18 mouse cellular contexts compared by ENCODE assay signal in the genomic region with DNA sequence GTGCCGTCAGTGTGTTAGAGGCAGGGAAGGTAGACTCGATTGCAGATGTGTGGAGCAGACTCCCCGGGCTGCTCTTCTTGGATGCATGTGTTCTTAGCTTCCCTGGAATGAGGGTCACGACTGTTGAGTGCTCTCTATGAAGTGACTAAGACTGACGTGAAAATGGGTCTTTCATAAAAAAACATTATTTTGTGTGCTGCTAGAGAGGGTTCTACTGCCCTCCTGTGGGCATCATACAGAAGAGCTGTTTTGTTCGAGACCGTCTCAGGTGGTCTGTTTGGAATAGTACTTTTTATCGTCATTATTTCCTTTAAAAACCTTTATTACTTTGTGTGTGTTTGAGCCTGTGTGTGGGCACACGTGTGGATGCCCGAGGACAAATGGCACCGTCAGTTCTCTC. TPM values are rescaled to one million over a fixed set of nuclear protein-coding genes. Genes with fewer than 3 reads are reported as not detected.
DNase-seq lines count a peak whose midpoint lies in the region; ATAC-seq and TF ChIP-seq lines count a peak whose summit lies in the region.
"Had no signal": no experiment of that assay in that cellular context is flagged by ENCODE, and none has a peak within 500 bp of the region (broad histone marks: within the 10 kb centered on the region; RNA-seq: fewer than 3 reads in every experiment).

No protein-coding gene starts in this region.

- peak; percentile 59 for DNase-seq in hindbrain, postnatal 0 days (ENCODE audit: low spot score)
- peak; percentile 31 for DNase-seq in lung, postnatal 0 days (ENCODE audit: low spot score)
- no peak for DNase-seq in lung, postnatal 10 days
- DNase-seq in ES-E14 (ENCODE audit: low read depth, low spot score) = no peak
- DNase-seq in frontal cortex, postnatal 25 days (ENCODE audit: low spot score in 2 of 2) = no peak
- DNase-seq: adrenal gland, postnatal 10 days; cerebellum, adult 9-11 months; heart, postnatal 10 days; kidney, adult 8-10 months; spleen, adult 18-20 months; thymus, postnatal 36 days had no signal

- H3K4me3 ChIP-seq in hindbrain, postnatal 0 days (ENCODE audit: low read length) = no peak overlapping the region
- H3K4me3 ChIP-seq in hindbrain, embryonic 16.5 days (ENCODE audit: low read length) = no peak overlapping the region
- no peak overlapping the region for H3K4me3 ChIP-seq in lung, postnatal 0 days (ENCODE audit: low read depth, low read length)
- no peak overlapping the region for H3K4me3 ChIP-seq in ES-E14 (ENCODE audit: insufficient read depth in 1 of 2, low read depth in 1 of 2, low read length in 2 of 2, poor library complexity in 1 of 2, severe bottlenecking in 1 of 2)
- H3K4me3 ChIP-seq: embryonic facial prominence, embryonic 12.5 days; lung, embryonic 15.5 days; myocyte had no signal

- WGBS in hindbrain, postnatal 0 days = 72% methylated on average over 11 of the region's 11 CpGs
- 70% methylated on average over 11 of the region's 11 CpGs for WGBS in hindbrain, embryonic 16.5 days
- WGBS in lung, postnatal 0 days = 67% methylated on average over 11 of the region's 11 CpGs

- no peaks in the 10 kb centered on the region for H3K4me1 ChIP-seq in hindbrain, postnatal 0 days (ENCODE audit: insufficient read depth, low read length)
- H3K4me1 ChIP-seq in hindbrain, embryonic 16.5 days (ENCODE audit: control insufficient read depth, insufficient read depth, low read depth, low read length) = no peaks in the 10 kb centered on the region
- no peaks in the 10 kb centered on the region for H3K4me1 ChIP-seq in lung, postnatal 0 days (ENCODE audit: insufficient read depth, low read depth, low read length)
- no peaks in the 10 kb centered on the region for H3K4me1 ChIP-seq in ES-E14 (ENCODE audit: control insufficient read depth in 2 of 2, insufficient read depth in 2 of 2, low read length in 2 of 2, poor library complexity in 1 of 2)
- H3K4me1 ChIP-seq: embryonic facial prominence, embryonic 12.5 days; lung, embryonic 15.5 days had no signal

- ATAC-seq in hindbrain, postnatal 0 days = 0 out of 2 replicates have a peak, but pooled peaks have one; percentile 27
- no peak for ATAC-seq in hindbrain, embryonic 16.5 days
- no peak for ATAC-seq in lung, postnatal 0 days
- peak; percentile 47; the same call in 1 of the 2 replicates for ATAC-seq in common myeloid progenitor, adult 5-6 weeks (replicated peaks; ENCODE audit: low read depth, poor library complexity, severe bottlenecking)
- ATAC-seq in megakaryocyte-erythroid progenitor cell, adult 5-6 weeks (replicated peaks; ENCODE audit: low FRiP score, low TSS enrichment, poor library complexity, severe bottlenecking) = no peak

- no peaks in the 10 kb centered on the region for H3K27me3 ChIP-seq in hindbrain, postnatal 0 days (ENCODE audit: insufficient read depth, low read length)
- no peaks in the 10 kb centered on the region for H3K27me3 ChIP-seq in hindbrain, embryonic 16.5 days (replicated peaks; ENCODE audit: control insufficient read depth, insufficient read depth, low read length)
- no peaks in the 10 kb centered on the region for H3K27me3 ChIP-seq in lung, postnatal 0 days (replicated peaks; ENCODE audit: insufficient read depth, low read length)
- H3K27me3 ChIP-seq: embryonic facial prominence, embryonic 12.5 days; lung, embryonic 15.5 days had no signal

- no peak overlapping the region for H3K27ac ChIP-seq in hindbrain, postnatal 0 days
- H3K27ac ChIP-seq in hindbrain, embryonic 16.5 days (ENCODE audit: low read depth, low read length) = no peak overlapping the region
- H3K27ac ChIP-seq in lung, postnatal 0 days (ENCODE audit: low read length) = no peak overlapping the region
- H3K27ac ChIP-seq in ES-E14 (ENCODE audit: insufficient read depth, low read depth, low read length, poor library complexity, severe bottlenecking) = no peak overlapping the region
- H3K27ac ChIP-seq: embryonic facial prominence, embryonic 12.5 days; hindbrain, embryonic 14.5 days; lung, embryonic 15.5 days had no signal

- H3K4me2 ChIP-seq in hindbrain, postnatal 0 days (ENCODE audit: low read depth, low read length) = no peak overlapping the region
- no peak overlapping the region for H3K4me2 ChIP-seq in hindbrain, embryonic 16.5 days (ENCODE audit: low read length)
- H3K4me2 ChIP-seq in lung, postnatal 0 days (replicated peaks; ENCODE audit: low read depth, low read length) = no peak overlapping the region
- H3K4me2 ChIP-seq: embryonic facial prominence, embryonic 12.5 days; hindbrain, embryonic 14.5 days; lung, embryonic 15.5 days had no signal

- H3K9ac ChIP-seq in hindbrain, postnatal 0 days (replicated peaks; ENCODE audit: low read length) = no peak overlapping the region
- H3K9ac ChIP-seq in hindbrain, embryonic 16.5 days (ENCODE audit: low read depth, low read length) = no peak overlapping the region
- no peak overlapping the region for H3K9ac ChIP-seq in lung, postnatal 0 days (replicated peaks; ENCODE audit: low read depth)
- no peak overlapping the region for H3K9ac ChIP-seq in ES-E14 (ENCODE audit: insufficient read depth, low read depth, low read length, poor library complexity, severe bottlenecking)
- H3K9ac ChIP-seq: embryonic facial prominence, embryonic 12.5 days; hindbrain, embryonic 14.5 days; lung, embryonic 15.5 days had no signal

- peaks cover 13% of the 10 kb centered on the region; the same call in 1 of the 2 replicates for H3K36me3 ChIP-seq in hindbrain, postnatal 0 days (ENCODE audit: insufficient read depth, low read length)
- peaks cover 14% of the 10 kb centered on the region for H3K36me3 ChIP-seq in hindbrain, embryonic 16.5 days (ENCODE audit: control insufficient read depth, insufficient read depth, low read length)
- peaks cover 6% of the 10 kb centered on the region; the same call in 1 of the 2 replicates for H3K36me3 ChIP-seq in lung, postnatal 0 days (ENCODE audit: insufficient read depth, low read length)
- peaks cover 32% of the 10 kb centered on the region for H3K36me3 ChIP-seq in ES-E14 (ENCODE audit: control insufficient read depth, insufficient read depth, low read length, poor library complexity, severe bottlenecking)

- peak; percentile 66 for TF ChIP-seq CTCF in hindbrain, postnatal 0 days (IDR thresholded peaks at IDR 0.05; ENCODE audit: low read depth)
- peak; percentile 56 for TF ChIP-seq CTCF in lung, postnatal 0 days (IDR thresholded peaks at IDR 0.05)

- H3K9me3 ChIP-seq in hindbrain, postnatal 0 days (ENCODE audit: low read length) = no peaks in the 10 kb centered on the region
- H3K9me3 ChIP-seq in hindbrain, embryonic 16.5 days (ENCODE audit: control insufficient read depth, low read length) = no peaks in the 10 kb centered on the region
- no peaks in the 10 kb centered on the region for H3K9me3 ChIP-seq in lung, postnatal 0 days (ENCODE audit: low read length)
- no peaks in the 10 kb centered on the region for H3K9me3 ChIP-seq in ES-E14 (ENCODE audit: control insufficient read depth, insufficient read depth, low read depth, low read length)
- H3K9me3 ChIP-seq: embryonic facial prominence, embryonic 12.5 days; lung, embryonic 15.5 days had no signal

- in situ Hi-C loops in ES-E14 (cut with MboI; ENCODE audit: low sequenced_read_pairs in 2 of 2, unreplicated experiment in 2 of 2) = no loop called here

- no peak for TF ChIP-seq EP300 in lung, postnatal 0 days (IDR thresholded peaks at IDR 0.05)

TF ChIP-seq in ES-E14, 5 proteins besides CTCF, POLR2A, EP300 and RAD21:
- TF ChIP-seq HCFC1 (IDR thresholded peaks at IDR 0.05; ENCODE audit: borderline replicate concordance, insufficient read depth, low read length) (no peak), ZNF384 (IDR thresholded peaks at IDR 0.05; ENCODE audit: low read depth, low read length) (peak; percentile 34; the same call in 1 of the 2 replicates)

RNA-seq across cellular contexts. Expression of gene Tyw1, which starts 8.0 kb away (rescaled TPM):
- total RNA-seq in hindbrain, postnatal 0 days (2014; rRNA removed) = 20.5 and 22.7 TPM in 2 replicates
- polyA plus RNA-seq in hindbrain, postnatal 0 days (2015; fragmentation: Nextera tagmentation; extraction: Ambion mirVana) = 17.6 and 18.1 TPM in 2 replicates
- polyA plus RNA-seq in hindbrain, embryonic 16.5 days (2015; fragmentation: Nextera tagmentation; extraction: Ambion mirVana) = 22.0 and 23.5 TPM in 2 replicates
- polyA plus RNA-seq in lung, postnatal 0 days (2015; fragmentation: Nextera tagmentation; extraction: Ambion mirVana) = 16.1 and 16.5 TPM in 2 replicates
- total RNA-seq in ES-E14 (2012; rRNA removed) = 87.9 and 135 TPM in 2 replicates
- total RNA-seq in common myeloid progenitor, adult 5-6 weeks (2017) = 35.8 and 43.0 TPM in 2 replicates
- total RNA-seq in megakaryocyte-erythroid progenitor cell, adult 5-6 weeks (2014; fragmentation: Nextera tagmentation) = 23.2 and 28.4 TPM in 2 replicates
- 49.8 and 50.9 TPM in 2 replicates for total RNA-seq in megakaryocyte-erythroid progenitor cell, adult 5-6 weeks (2017)

RNA-seq across cellular contexts. Expression of gene Sbds, which starts 8.1 kb away (rescaled TPM):
- total RNA-seq in hindbrain, postnatal 0 days (2014; rRNA removed) = 14.9 and 21.5 TPM in 2 replicates
- 52.3 and 57.2 TPM in 2 replicates for polyA plus RNA-seq in hindbrain, postnatal 0 days (2015; fragmentation: Nextera tagmentation; extraction: Ambion mirVana)
- polyA plus RNA-seq in hindbrain, embryonic 16.5 days (2015; fragmentation: Nextera tagmentation; extraction: Ambion mirVana) = 56.1 and 64.4 TPM in 2 replicates
- 94.8 and 97.5 TPM in 2 replicates for polyA plus RNA-seq in lung, postnatal 0 days (2015; fragmentation: Nextera tagmentation; extraction: Ambion mirVana)
- 50.6 and 61.0 TPM in 2 replicates for total RNA-seq in ES-E14 (2012; rRNA removed)
- total RNA-seq in common myeloid progenitor, adult 5-6 weeks (2017) = 107 and 134 TPM in 2 replicates
- 65.5 and 66.6 TPM in 2 replicates for total RNA-seq in megakaryocyte-erythroid progenitor cell, adult 5-6 weeks (2014; fragmentation: Nextera tagmentation)
- 75.7 and 125 TPM in 2 replicates for total RNA-seq in megakaryocyte-erythroid progenitor cell, adult 5-6 weeks (2017)

RNA-seq across cellular contexts. Expression of gene Tmem248, which starts 46.6 kb away (rescaled TPM):
- 37.1 and 51.2 TPM in 2 replicates for total RNA-seq in hindbrain, postnatal 0 days (2014; rRNA removed)
- 26.5 and 30.5 TPM in 2 replicates for polyA plus RNA-seq in hindbrain, postnatal 0 days (2015; fragmentation: Nextera tagmentation; extraction: Ambion mirVana)
- polyA plus RNA-seq in hindbrain, embryonic 16.5 days (2015; fragmentation: Nextera tagmentation; extraction: Ambion mirVana) = 26.0 and 26.6 TPM in 2 replicates
- polyA plus RNA-seq in lung, postnatal 0 days (2015; fragmentation: Nextera tagmentation; extraction: Ambion mirVana) = 41.0 and 46.4 TPM in 2 replicates
- total RNA-seq in ES-E14 (2012; rRNA removed) = 83.1 and 92.9 TPM in 2 replicates
- total RNA-seq in common myeloid progenitor, adult 5-6 weeks (2017) = 42.8 and 55.1 TPM in 2 replicates
- 42.5 and 48.7 TPM in 2 replicates for total RNA-seq in megakaryocyte-erythroid progenitor cell, adult 5-6 weeks (2014; fragmentation: Nextera tagmentation)
- total RNA-seq in megakaryocyte-erythroid progenitor cell, adult 5-6 weeks (2017) = 35.8 and 42.8 TPM in 2 replicates

Comparison
In these comparisons a context has a peak if more than half of its experiments do, and no peak if none do; other contexts are left out.
1. ATAC-seq: peak in hindbrain, postnatal 0 days (single experiment) and common myeloid progenitor, adult 5-6 weeks (single experiment); none in hindbrain, embryonic 16.5 days (single experiment), lung, postnatal 0 days (single experiment) and megakaryocyte-erythroid progenitor cell, adult 5-6 weeks (single experiment).
2. DNase-seq: peak in hindbrain, postnatal 0 days (single experiment) and lung, postnatal 0 days (single experiment); none in lung, postnatal 10 days (single experiment), ES-E14 (single experiment) and frontal cortex, postnatal 25 days (0 of 2).